Mouse (Mus musculus) liver, postnatal 0 days (tissue): ENCODE data around the gene Trank1.

Source experiments
- CTCF ChIP-seq: sonication (generic); IDR thresholded peaks from 2 replicates; pipeline ENCODE4 v1.5.1; 2016; ENCODE audit warnings: antibody characterized with exemption, low read depth
- EP300 ChIP-seq: IDR thresholded peaks from 2 replicates; pipeline ENCODE4 v1.6.1; 2016; ENCODE audit warnings: antibody characterized with exemption, low read depth, mild to moderate bottlenecking

- TF ChIP-seq CTCF (peak; percentile 63), EP300 (no peak)
Observed at GRCm38 (mm10) chr9:111427891-111428555, 116.5 kb downstream of the Trank1 start.
